Mouse (Mus musculus): ENCODE results near the gene Smad6.

The Smad6 gene

DNA sequence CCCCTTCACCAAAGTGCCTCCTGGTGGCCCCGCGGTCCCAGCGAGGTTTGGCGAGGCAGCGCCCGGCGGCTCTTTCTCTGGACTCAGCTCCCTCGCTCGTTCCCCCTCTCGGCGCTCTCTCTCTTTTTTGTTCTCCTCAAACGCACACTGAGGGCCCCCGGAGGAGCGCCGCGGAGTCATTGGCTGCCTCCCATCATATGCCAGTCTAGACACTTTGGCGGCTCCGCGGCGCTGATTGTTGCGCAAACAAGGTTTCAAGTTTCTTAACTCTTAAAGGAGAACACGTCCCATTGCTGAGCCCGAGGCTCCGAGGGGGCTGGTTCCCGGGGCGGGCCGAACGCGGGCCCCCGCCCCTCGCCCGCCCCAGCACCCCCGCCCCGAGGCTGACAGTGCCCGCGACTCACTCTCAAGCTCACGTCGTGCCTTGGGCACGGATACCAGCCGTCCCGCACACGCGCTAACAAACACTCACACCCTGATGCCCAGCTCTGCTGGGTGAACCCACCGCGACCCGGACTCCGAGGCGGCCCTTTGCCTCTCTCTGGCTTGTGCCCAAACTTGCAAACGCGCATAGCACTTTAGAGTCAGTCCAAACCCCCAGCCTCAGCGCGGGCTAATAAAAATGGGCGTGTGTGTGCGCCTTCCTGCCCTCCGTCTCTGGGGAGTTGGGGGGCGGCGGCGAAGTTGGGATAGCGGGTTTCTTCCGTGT lies at the start of gene Smad6:
Gene Smad6, minus strand, starts transcription at position 207 of the 709 bp plus-strand sequence.
- peak; percentile 35; the same call in 1 of the 2 replicates for TF ChIP-seq GATA4 (IDR thresholded peaks at IDR 0.05; ENCODE audit: insufficient replicate concordance, low read length)

DNA sequence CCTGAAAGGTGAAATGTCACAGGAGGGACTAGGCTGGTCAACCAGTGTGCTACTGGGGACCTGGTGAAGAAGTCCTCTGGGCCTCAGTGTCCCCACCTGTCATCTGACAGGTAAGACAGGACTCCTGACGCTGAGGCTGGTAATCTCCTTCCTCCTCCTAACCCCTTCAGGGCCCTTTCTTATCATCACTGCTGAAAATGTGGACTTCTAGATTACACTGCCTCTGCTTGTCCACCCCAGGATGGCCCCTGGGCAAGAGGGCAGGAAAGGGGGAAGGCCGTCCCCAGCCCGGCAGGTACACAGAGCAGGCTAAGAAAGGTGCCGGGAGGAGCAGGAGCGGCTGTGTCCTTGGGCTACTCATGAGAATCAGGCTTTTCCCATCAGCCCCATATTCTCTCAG lies 48.8 kb upstream of the Smad6 start:
- no peak for TF ChIP-seq GATA4 (IDR thresholded peaks at IDR 0.05; ENCODE audit: insufficient replicate concordance, low read length)

DNA sequence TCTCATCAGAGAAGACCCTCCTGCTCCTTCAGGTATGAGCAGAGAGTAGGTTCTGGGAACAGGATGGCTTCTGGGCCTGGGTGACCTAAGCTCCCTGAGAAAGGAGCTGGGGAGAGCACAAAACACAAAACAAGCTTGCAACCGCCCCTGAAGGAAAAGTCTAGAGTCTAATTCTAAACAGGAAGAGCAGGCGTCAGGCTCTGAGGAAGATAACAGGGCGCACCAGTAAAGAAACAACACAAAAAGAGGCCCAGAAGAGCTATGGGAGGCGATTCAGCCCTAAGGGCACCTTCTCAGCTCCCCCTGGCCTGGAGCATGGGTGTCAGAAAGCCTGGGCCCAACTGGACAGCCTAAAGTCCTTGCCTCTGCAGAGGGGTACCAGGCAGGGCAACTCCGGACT lies 47.3 kb upstream of the Smad6 start:
- TF ChIP-seq GATA4 (IDR thresholded peaks at IDR 0.05; ENCODE audit: insufficient replicate concordance, low read length): peak; percentile 41; the same call in 1 of the 2 replicates

DNA sequence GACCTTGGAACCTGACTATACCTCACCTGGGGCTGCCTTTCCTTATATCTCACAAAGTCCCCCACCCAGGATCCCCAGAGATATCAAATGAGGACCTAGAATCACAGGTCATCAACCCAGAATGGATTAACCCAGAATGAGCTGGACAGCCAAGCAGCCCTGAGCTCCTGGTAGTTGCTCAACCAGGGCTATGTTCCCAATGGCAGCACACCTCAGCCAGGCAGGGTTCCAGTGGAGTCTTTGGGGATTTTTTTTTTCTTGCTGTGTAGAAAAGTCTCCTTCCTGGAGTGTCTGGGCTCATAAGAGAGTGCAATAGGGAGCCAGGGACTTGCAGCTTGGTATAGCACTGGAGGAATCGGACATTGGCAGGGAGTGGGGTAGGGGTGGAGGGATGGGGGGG lies 46.7 kb upstream of the Smad6 start:
- TF ChIP-seq GATA4 (IDR thresholded peaks at IDR 0.05; ENCODE audit: insufficient replicate concordance, low read length): no peak

DNA sequence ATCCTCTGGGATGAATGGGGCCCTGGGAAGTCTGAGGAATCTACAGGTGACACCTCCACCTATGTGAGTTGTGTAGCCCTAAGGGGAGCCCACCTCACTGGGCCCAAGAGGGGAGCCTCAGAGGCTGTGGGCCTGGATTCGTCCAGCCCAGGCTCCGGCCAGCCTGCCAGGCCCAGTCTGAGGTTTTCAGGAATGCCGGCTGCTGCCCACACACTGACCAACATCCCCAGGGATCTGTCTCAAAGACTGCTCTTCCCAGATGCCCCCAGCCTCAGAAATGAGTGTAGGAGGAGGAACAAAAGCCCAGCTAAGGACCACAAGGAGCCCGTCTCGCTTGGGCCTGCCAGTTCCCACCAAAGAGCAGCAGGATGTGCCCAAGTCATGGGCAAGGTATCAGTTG lies 45.9 kb upstream of the Smad6 start:
- TF ChIP-seq GATA4 (IDR thresholded peaks at IDR 0.05; ENCODE audit: insufficient replicate concordance, low read length): no peak

DNA sequence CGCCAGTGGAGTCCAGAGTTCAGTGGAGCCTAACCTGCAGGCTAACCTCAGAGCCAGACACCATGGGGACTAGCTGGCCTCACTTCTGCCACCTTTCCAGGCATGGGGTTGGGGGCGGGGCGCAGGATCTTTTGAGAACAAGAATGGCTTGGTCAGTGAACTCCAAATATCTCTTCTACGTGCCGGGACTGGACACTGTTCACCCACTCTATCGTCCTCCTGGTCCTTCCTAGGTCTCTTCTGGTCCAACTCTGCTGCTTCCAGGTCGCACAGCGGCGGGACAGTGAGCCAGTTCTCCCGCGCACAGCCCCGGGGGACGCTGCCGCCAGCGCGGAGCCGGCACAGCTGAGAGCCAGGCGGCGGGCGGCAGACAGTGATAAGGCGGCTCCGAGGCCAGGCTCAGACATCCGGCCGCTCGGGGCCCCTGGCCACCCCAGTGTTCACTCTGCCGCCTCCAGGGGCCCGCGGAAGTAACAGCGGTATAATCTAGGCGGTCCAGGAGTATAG lies 38.2 kb upstream of the Smad6 start:
- peak; percentile 99 for TF ChIP-seq GATA4 (IDR thresholded peaks at IDR 0.05; ENCODE audit: insufficient replicate concordance, low read length)

- TF ChIP-seq GATA4 (IDR thresholded peaks at IDR 0.05; ENCODE audit: insufficient replicate concordance, low read length): no peak
Measured at GRCm38 (mm10) chr9:64057903-64058650, 36.2 kb upstream of the Smad6 start.

GRCm38 (mm10) chr9:64055162-64055561 lies 33.3 kb upstream of the Smad6 start:
- TF ChIP-seq GATA4 (IDR thresholded peaks at IDR 0.05; ENCODE audit: insufficient replicate concordance, low read length): peak; percentile 91; the same call in 1 of the 2 replicates

GRCm38 (mm10) chr9:64053786-64054185 lies 31.9 kb upstream of the Smad6 start:
- TF ChIP-seq GATA4 (IDR thresholded peaks at IDR 0.05; ENCODE audit: insufficient replicate concordance, low read length): no peak

DNA sequence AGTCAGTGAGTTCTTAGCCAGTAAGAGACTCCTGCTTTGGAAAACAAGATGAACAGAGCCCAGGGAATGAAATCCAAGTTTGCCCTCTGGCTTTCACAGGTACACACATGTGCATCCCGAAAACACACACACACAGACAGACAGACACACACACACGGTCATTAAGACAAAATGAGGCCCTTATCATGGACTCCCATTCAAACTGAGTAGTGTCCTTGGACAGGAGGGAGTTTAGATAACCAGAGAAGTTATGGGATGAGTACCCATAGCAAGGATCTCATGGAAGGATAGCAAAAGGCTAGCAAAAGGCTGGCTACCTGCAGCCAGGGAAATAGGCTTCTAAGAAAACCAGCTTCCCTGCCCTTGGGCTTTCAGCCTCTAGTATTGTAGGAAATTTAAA lies 29.4 kb upstream of the Smad6 start:
- no peak for TF ChIP-seq GATA4 (IDR thresholded peaks at IDR 0.05; ENCODE audit: insufficient replicate concordance, low read length)

- peak; percentile 90 for TF ChIP-seq GATA4 (IDR thresholded peaks at IDR 0.05; ENCODE audit: insufficient replicate concordance, low read length)
Measured at GRCm38 (mm10) chr9:64050513-64051065, 28.7 kb upstream of the Smad6 start.

GRCm38 (mm10) chr9:64049471-64050380 lies 27.9 kb upstream of the Smad6 start:
- peak; percentile 7; the same call in 1 of the 2 replicates for TF ChIP-seq GATA4 (IDR thresholded peaks at IDR 0.05; ENCODE audit: insufficient replicate concordance, low read length)

- peak; percentile 98; the same call in 1 of the 2 replicates for TF ChIP-seq GATA4 (IDR thresholded peaks at IDR 0.05; ENCODE audit: insufficient replicate concordance, low read length)
Measured at GRCm38 (mm10) chr9:64045117-64045890, 23.4 kb upstream of the Smad6 start.

DNA sequence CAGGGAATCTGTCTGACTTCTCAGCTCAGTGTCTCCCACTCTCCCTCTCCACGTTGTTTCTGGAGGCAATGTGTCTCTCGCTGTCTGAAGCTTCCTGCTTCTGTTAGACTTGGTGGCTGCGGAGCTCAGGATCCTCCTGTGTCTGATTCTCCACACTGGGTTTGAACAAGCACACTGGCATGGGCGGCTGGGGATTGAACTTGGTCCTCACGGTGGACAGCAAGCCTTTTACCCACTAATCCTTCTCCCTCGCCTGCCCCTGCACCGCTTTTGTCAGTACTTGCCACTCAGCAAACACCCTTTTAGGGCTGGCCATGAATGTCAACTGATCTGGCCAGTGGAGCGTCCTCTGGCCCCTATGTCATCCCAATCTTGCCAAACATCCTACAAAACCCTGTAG lies 22.5 kb upstream of the Smad6 start:
- TF ChIP-seq GATA4 (IDR thresholded peaks at IDR 0.05; ENCODE audit: insufficient replicate concordance, low read length): no peak

Measured in liver, adult (tissue).